Mouse (Mus musculus) lung, postnatal 0 days (tissue): ENCODE results near the gene Cabcoco1. TPM values are rescaled to one million over a fixed set of nuclear protein-coding genes. Genes with fewer than 3 reads are reported as not detected.

ENCODE experiments used
- ATAC-seq: fragments of 200-750 bp; cut with Nextera tagmentation; 2 replicates; pipeline ENCODE4 v1.8.0; 2017; ENCODE audit warnings: moderate library complexity
- DNase-seq: peaks from one replicate; pipeline ENCODE4 v3.0.0-alpha.2; 2016; ENCODE audit warnings: low spot score
- H3K27ac ChIP-seq: fragments of 300-500 bp; sonication (generic); 2 replicates; pipeline ENCODE4 v1.5.1; 2014; ENCODE audit warnings: antibody characterized with exemption, mild to moderate bottlenecking, low read length, mixed read lengths
- H3K27me3 ChIP-seq: fragments of 300-500 bp; sonication (generic); replicated peaks from 2 replicates; pipeline ENCODE4 v1.6.1; 2014; ENCODE audit warnings: low read length, mixed read lengths; ENCODE audit not compliant: insufficient read depth
- H3K36me3 ChIP-seq: fragments of 300-500 bp; sonication (generic); 2 replicates; pipeline ENCODE4 v1.6.1; 2014; ENCODE audit warnings: low read length, mixed read lengths; ENCODE audit not compliant: insufficient read depth
- H3K4me1 ChIP-seq: fragments of 300-500 bp; sonication (generic); 2 replicates; pipeline ENCODE4 v1.6.1; 2014; ENCODE audit warnings: antibody characterized with exemption, low read depth, low read length, mixed read lengths; ENCODE audit not compliant: insufficient read depth
- H3K4me2 ChIP-seq: fragments of 300-500 bp; sonication (generic); replicated peaks from 2 replicates; pipeline ENCODE4 v1.6.1; 2014; ENCODE audit warnings: low read depth, mild to moderate bottlenecking, low read length, moderate library complexity, mixed read lengths
- H3K4me3 ChIP-seq: fragments of 300-500 bp; sonication (generic); 2 replicates; pipeline ENCODE4 v1.5.1; 2014; ENCODE audit warnings: low read depth, low read length
- H3K9ac ChIP-seq: fragments of 300-500 bp; sonication (generic); replicated peaks from 2 replicates; pipeline ENCODE4 v1.6.1; 2014; ENCODE audit warnings: low read depth, mild to moderate bottlenecking
- H3K9me3 ChIP-seq: fragments of 300-500 bp; sonication (generic); 2 replicates; pipeline ENCODE4 v1.6.1; 2016; ENCODE audit warnings: low read length, mixed read lengths
- CTCF ChIP-seq: IDR thresholded peaks from 2 replicates; pipeline ENCODE4 v1.5.1; 2016; ENCODE audit warnings: antibody characterized with exemption, mild to moderate bottlenecking
- EP300 ChIP-seq: IDR thresholded peaks from 2 replicates; pipeline ENCODE4 v1.6.1; 2016; ENCODE audit warnings: antibody characterized with exemption, mild to moderate bottlenecking, control low read depth
- WGBS: fragments of 180-500 bp; shearing (Covaris S2); extraction: QIAGEN DNeasy Blood & Tissue Kit; methylation state at CpG from one replicate; pipeline ENCODE4 v1.1.7; 2014; 5-methylcytosine and 5-hydroxymethylcytosine counted together
- polyA plus RNA-seq: library from polyadenylated mRNA; unstranded; fragments of >200 nt; fragmentation: Nextera tagmentation; extraction: Ambion mirVana; gene quantifications from 2 replicates; pipeline ENCODE4 v1.2.1, GENCODE M21; 2015

The Cabcoco1 gene
- polyA plus RNA-seq, 1 experiment from 2014 or later: 11.2 TPM

GRCm38 (mm10) chr10:68459784-68460183 lies 81.9 kb downstream of the Cabcoco1 start:
- Histone ChIP-seq H3K4me3 (no peak overlapping the region), H3K9me3 (no peaks in the 10 kb centered on the region), H3K4me2 (no peak overlapping the region), H3K4me1 (no peaks in the 10 kb centered on the region), H3K27ac (no peak overlapping the region), H3K36me3 (no peaks in the 10 kb centered on the region), H3K9ac (no peak overlapping the region), H3K27me3 (no peaks in the 10 kb centered on the region)
- 72% methylated on average over 11 of the region's 11 CpGs for WGBS
- DNase-seq (no peak), ATAC-seq (no peak)
- TF ChIP-seq CTCF (no peak), EP300 (no peak)

GRCm38 (mm10) chr10:68457019-68457418 lies 84.7 kb downstream of the Cabcoco1 start:
- DNase-seq (no peak), ATAC-seq (no peak)
- H3K4me1 ChIP-seq: no peaks in the 10 kb centered on the region
- 89% methylated on average over 7 of the region's 7 CpGs for WGBS
- no peaks in the 10 kb centered on the region for H3K36me3 ChIP-seq
- no peak overlapping the region for H3K4me3 ChIP-seq
- no peak overlapping the region for H3K4me2 ChIP-seq
- H3K27ac ChIP-seq: no peak overlapping the region
- H3K9ac ChIP-seq: no peak overlapping the region
- H3K9me3 ChIP-seq: no peaks in the 10 kb centered on the region
- TF ChIP-seq EP300 (no peak), CTCF (no peak)
- H3K27me3 ChIP-seq: no peaks in the 10 kb centered on the region

GRCm38 (mm10) chr10:68454541-68454940 lies 87.2 kb downstream of the Cabcoco1 start:
- no peaks in the 10 kb centered on the region for H3K4me1 ChIP-seq
- H3K4me2 ChIP-seq: no peak overlapping the region
- no peak for DNase-seq
- H3K27me3 ChIP-seq: no peaks in the 10 kb centered on the region
- no peaks in the 10 kb centered on the region for H3K9me3 ChIP-seq
- TF ChIP-seq EP300 (no peak), CTCF (peak; percentile 24; the same call in 1 of the 2 replicates)
- no peak overlapping the region for H3K27ac ChIP-seq
- H3K36me3 ChIP-seq: no peaks in the 10 kb centered on the region
- no peak overlapping the region for H3K4me3 ChIP-seq
- H3K9ac ChIP-seq: no peak overlapping the region
- ATAC-seq: no peak

GRCm38 (mm10) chr10:68446797-68447125 lies 94.9 kb downstream of the Cabcoco1 start:
- no peak overlapping the region for H3K4me2 ChIP-seq

GRCm38 (mm10) chr10:68445876-68446796 lies 95.6 kb downstream of the Cabcoco1 start:
- Histone ChIP-seq H3K4me2 (peak overlapping the region; percentile 25; the same call in 1 of the 2 replicates), H3K36me3 (no peaks in the 10 kb centered on the region), H3K4me3 (no peak overlapping the region), H3K9me3 (no peaks in the 10 kb centered on the region), H3K27ac (peak overlapping the region; percentile 77), H3K4me1 (peaks cover 9% of the 10 kb centered on the region; the same call in 1 of the 2 replicates), H3K9ac (no peak overlapping the region), H3K27me3 (no peaks in the 10 kb centered on the region)
- DNase-seq: peak; percentile 76
- peak; percentile 46 for TF ChIP-seq CTCF
- TF ChIP-seq EP300: peak; percentile 35; the same call in 1 of the 2 replicates
- peak; percentile 52 for ATAC-seq
- WGBS: 11% methylated on average over 15 of the region's 15 CpGs

More at GRCm38 (mm10) chr10:68446797-68447125, 94.9 kb downstream of the Cabcoco1 start:
- H3K36me3 ChIP-seq: no peaks in the 10 kb centered on the region
- TF ChIP-seq CTCF (no peak), EP300 (0 out of 2 replicates have a peak, but pooled peaks have one; percentile 8)
- peak; percentile 80 for ATAC-seq
- peak overlapping the region; percentile 77 for H3K27ac ChIP-seq
- no peaks in the 10 kb centered on the region for H3K27me3 ChIP-seq
- peak; percentile 62 for DNase-seq
- H3K9me3 ChIP-seq: no peaks in the 10 kb centered on the region
- peaks cover 9% of the 10 kb centered on the region; the same call in 1 of the 2 replicates for H3K4me1 ChIP-seq
- H3K4me3 ChIP-seq: no peak overlapping the region
- H3K9ac ChIP-seq: no peak overlapping the region
- 6% methylated on average over 5 of the region's 5 CpGs for WGBS

- Histone ChIP-seq H3K4me3 (no peak overlapping the region), H3K4me1 (peaks cover 9% of the 10 kb centered on the region; the same call in 1 of the 2 replicates), H3K27me3 (no peaks in the 10 kb centered on the region), H3K9me3 (no peaks in the 10 kb centered on the region), H3K9ac (no peak overlapping the region), H3K36me3 (no peaks in the 10 kb centered on the region), H3K4me2 (peak overlapping the region; percentile 25; the same call in 1 of the 2 replicates), H3K27ac (peak overlapping the region; percentile 77)
- DNase-seq: no peak
- ATAC-seq: no peak; the same call in 1 of the 2 replicates
- TF ChIP-seq EP300 (no peak), CTCF (no peak)
- 44% methylated on average over 8 of the region's 8 CpGs for WGBS
Observed at GRCm38 (mm10) chr10:68445244-68445811, 96.4 kb downstream of the Cabcoco1 start.
